Mouse (Mus musculus): Measurements from ENCODE around the gene Trpv5.

DNA sequence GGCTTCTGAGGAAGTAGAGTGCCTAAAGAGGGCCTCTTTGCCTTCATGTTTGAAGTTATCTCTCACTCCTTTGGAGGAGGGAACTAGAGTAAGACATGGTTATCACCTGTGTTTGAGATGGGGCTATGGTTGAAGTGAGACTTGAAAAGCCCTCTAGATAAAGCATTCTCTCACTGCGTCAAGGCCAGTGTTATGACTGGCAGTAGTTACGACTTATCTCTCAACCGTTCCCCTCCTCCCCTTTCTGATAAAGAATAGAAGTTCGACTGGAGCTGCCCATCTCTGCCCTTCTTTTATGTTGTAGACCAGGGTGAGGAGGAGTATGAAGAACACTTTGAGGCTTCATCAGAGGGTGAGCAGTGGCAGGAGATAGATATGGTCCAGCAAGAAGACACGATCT lies 4.3 kb upstream of the Trpv5 start:
- TF ChIP-seq POLR2A (IDR thresholded peaks at IDR 0.05; ENCODE audit: borderline replicate concordance, control insufficient read depth, low read depth, low read length) = no peak
- no peak for TF ChIP-seq CTCF (IDR thresholded peaks at IDR 0.05; ENCODE audit: control insufficient read depth, insufficient read depth, low read length)

Data from bone marrow, adult 2 months (tissue).